Mouse (Mus musculus): ENCODE measurements around the gene Lamtor5. TPM values are rescaled to one million over a fixed set of nuclear protein-coding genes. Genes with fewer than 3 reads are reported as not detected.

The Lamtor5 gene
- polyA plus RNA-seq, 1 experiment from 2014 or later, result 190 TPM

GRCm38 (mm10) chr3:107330503-107331424 is 52.1 kb downstream of the Lamtor5 start:
- Histone ChIP-seq H3K4me2 (replicated peaks; ENCODE audit: low read depth, low read length) (peak overlapping the region; percentile 82), H3K9ac (ENCODE audit: low read depth, low read length) (peak overlapping the region; percentile 96; the same call in 1 of the 2 replicates), H3K9me3 (ENCODE audit: control insufficient read depth, low read length) (no peaks in the 10 kb centered on the region), H3K4me3 (ENCODE audit: low read length) (peak overlapping the region; percentile 93), H3K27ac (ENCODE audit: low read depth, low read length) (no peak overlapping the region), H3K36me3 (ENCODE audit: control insufficient read depth, insufficient read depth, low read length) (peaks cover 34% of the 10 kb centered on the region), H3K27me3 (ENCODE audit: control insufficient read depth, insufficient read depth, low read length) (no peaks in the 10 kb centered on the region), H3K4me1 (ENCODE audit: control insufficient read depth, insufficient read depth, low read length) (peaks cover 17% of the 10 kb centered on the region)
- 62% methylated on average over 28 of the region's 28 CpGs for WGBS
- no peak for ATAC-seq (ENCODE audit: low FRiP score, low TSS enrichment)

DNA sequence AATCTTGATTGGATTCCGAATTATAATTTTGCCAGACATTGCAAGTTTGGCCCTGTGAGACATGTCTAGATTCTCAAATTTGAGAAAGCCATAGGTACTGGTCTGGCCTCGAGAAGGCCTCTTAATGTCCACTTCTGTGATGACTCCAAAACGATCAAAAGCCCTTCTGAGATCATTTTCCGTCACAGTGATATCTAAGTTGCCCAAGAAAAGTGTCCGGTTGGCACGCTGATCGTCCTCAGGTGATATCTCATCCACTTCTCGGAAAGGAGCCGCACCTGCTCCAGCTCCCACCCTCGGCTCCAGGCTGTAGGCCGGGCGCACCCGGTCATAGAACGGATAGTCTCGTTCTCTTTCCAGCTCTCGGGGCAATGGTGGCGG is 53.1 kb downstream of the Lamtor5 start:
- Histone ChIP-seq H3K4me2 (replicated peaks; ENCODE audit: low read depth, low read length) (peak overlapping the region; percentile 82), H3K4me3 (ENCODE audit: low read length) (peak overlapping the region; percentile 93), H3K4me1 (ENCODE audit: control insufficient read depth, insufficient read depth, low read length) (peaks cover 17% of the 10 kb centered on the region), H3K27me3 (ENCODE audit: control insufficient read depth, insufficient read depth, low read length) (no peaks in the 10 kb centered on the region), H3K27ac (ENCODE audit: low read depth, low read length) (no peak overlapping the region; the same call in 1 of the 2 replicates), H3K9ac (ENCODE audit: low read depth, low read length) (peak overlapping the region; percentile 96), H3K36me3 (ENCODE audit: control insufficient read depth, insufficient read depth, low read length) (peaks cover 29% of the 10 kb centered on the region), H3K9me3 (ENCODE audit: control insufficient read depth, low read length) (no peaks in the 10 kb centered on the region)
- no peak for ATAC-seq (ENCODE audit: low FRiP score, low TSS enrichment)
- 19% methylated on average over 17 of the region's 17 CpGs for WGBS

DNA sequence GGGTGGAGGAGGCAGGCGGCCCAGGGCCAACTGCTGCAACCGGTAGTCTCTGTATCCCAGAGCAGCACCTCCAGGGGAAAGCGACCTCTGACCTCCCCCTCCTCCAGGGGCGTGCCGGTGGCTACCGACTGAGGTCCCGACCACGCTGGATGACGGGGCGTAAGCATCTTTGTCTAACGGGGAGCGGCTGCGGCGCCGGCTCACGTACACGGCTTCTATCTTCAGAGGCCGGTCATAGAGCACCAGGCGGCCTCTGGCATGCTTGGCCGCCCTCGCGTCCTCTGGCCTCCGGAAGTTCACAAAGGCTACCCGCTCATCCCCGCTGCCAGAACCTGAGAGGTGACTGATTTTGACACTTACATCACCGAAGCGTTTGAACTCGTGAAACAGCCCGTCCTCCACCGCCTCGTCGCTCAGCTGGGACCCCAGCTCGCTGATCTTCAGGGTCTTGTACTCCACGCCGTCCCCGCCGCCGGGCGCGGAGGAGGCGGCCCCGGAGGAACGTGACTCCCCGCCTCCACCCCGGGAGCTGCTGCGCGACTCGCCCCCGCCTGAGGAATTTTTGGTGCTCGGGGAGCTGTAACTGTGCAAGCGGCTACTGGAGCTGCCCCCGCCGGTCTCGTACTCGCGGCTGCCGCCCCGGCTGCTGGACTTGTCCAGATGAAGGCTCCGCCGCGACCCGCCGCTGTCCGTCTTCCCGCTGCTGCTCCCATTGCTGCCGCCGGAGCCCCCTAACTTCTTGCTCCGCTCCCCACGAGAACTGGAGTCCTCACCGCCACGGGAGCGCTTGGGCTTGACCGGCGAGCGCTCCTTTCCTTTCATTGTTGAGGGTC is 53.7 kb downstream of the Lamtor5 start:
- ATAC-seq (ENCODE audit: low FRiP score, low TSS enrichment), result peak; percentile 13; the same call in 1 of the 2 replicates

GRCm38 (mm10) chr3:107332960-107333380 is 54.3 kb downstream of the Lamtor5 start:
- Histone ChIP-seq H3K9ac (ENCODE audit: low read depth, low read length) (peak overlapping the region; percentile 96), H3K4me1 (ENCODE audit: control insufficient read depth, insufficient read depth, low read length) (peaks cover 17% of the 10 kb centered on the region), H3K4me2 (replicated peaks; ENCODE audit: low read depth, low read length) (peak overlapping the region; percentile 82; the same call in 1 of the 2 replicates), H3K4me3 (ENCODE audit: low read length) (peak overlapping the region; percentile 93), H3K9me3 (ENCODE audit: control insufficient read depth, low read length) (no peaks in the 10 kb centered on the region), H3K36me3 (ENCODE audit: control insufficient read depth, insufficient read depth, low read length) (peaks cover 26% of the 10 kb centered on the region), H3K27me3 (ENCODE audit: control insufficient read depth, insufficient read depth, low read length) (no peaks in the 10 kb centered on the region), H3K27ac (ENCODE audit: low read depth, low read length) (peak overlapping the region; percentile 95)
- peak; percentile 96 for ATAC-seq (ENCODE audit: low FRiP score, low TSS enrichment)
- WGBS, result under 1% methylated on average over 37 of the region's 37 CpGs

More for the DNA sequence above, 53.7 kb downstream of the Lamtor5 start:
- H3K9me3 ChIP-seq (ENCODE audit: control insufficient read depth, low read length), result no peaks in the 10 kb centered on the region
- 0% methylated on average over 73 of the region's 75 CpGs for WGBS
- peaks cover 27% of the 10 kb centered on the region for H3K36me3 ChIP-seq (ENCODE audit: control insufficient read depth, insufficient read depth, low read length)
- H3K4me2 ChIP-seq (replicated peaks; ENCODE audit: low read depth, low read length), result peak overlapping the region; percentile 82
- peak overlapping the region; percentile 93 for H3K4me3 ChIP-seq (ENCODE audit: low read length)
- no peaks in the 10 kb centered on the region for H3K27me3 ChIP-seq (ENCODE audit: control insufficient read depth, insufficient read depth, low read length)
- peak overlapping the region; percentile 95 for H3K27ac ChIP-seq (ENCODE audit: low read depth, low read length)
- H3K9ac ChIP-seq (ENCODE audit: low read depth, low read length), result peak overlapping the region; percentile 96
- peaks cover 17% of the 10 kb centered on the region for H3K4me1 ChIP-seq (ENCODE audit: control insufficient read depth, insufficient read depth, low read length)

Other genes with a start within 250 kb of the Lamtor5 start
- gene Kcna3, start 242.7 kb upstream of the Lamtor5 start, polyA plus RNA-seq (2014; fragmentation: Nextera tagmentation; extraction: Ambion mirVana), result 0.91 and 1.6 TPM in 2 replicates
- gene Kcna2, start 177.7 kb upstream of the Lamtor5 start, polyA plus RNA-seq (2014; fragmentation: Nextera tagmentation; extraction: Ambion mirVana), result 0.08 and 0.20 TPM in 2 replicates
- not detected in 2 replicates for gene Kcna10, start 95.8 kb upstream of the Lamtor5 start, polyA plus RNA-seq (2014; fragmentation: Nextera tagmentation; extraction: Ambion mirVana)
- gene Cym, start 57.1 kb upstream of the Lamtor5 start, polyA plus RNA-seq (2014; fragmentation: Nextera tagmentation; extraction: Ambion mirVana), result not detected in 2 replicates
- gene A630076J17Rik, start 48.2 kb upstream of the Lamtor5 start, polyA plus RNA-seq (2014; fragmentation: Nextera tagmentation; extraction: Ambion mirVana), result not detected in 2 replicates
- 0.09 TPM in 1 of 2 replicates, not detected in the other for gene Prok1, start 39.2 kb upstream of the Lamtor5 start, polyA plus RNA-seq (2014; fragmentation: Nextera tagmentation; extraction: Ambion mirVana)
- gene Slc16a4, start 12.4 kb downstream of the Lamtor5 start, polyA plus RNA-seq (2014; fragmentation: Nextera tagmentation; extraction: Ambion mirVana), result 4.4 and 5.1 TPM in 2 replicates
- gene Rbm15, start 54.8 kb downstream of the Lamtor5 start, polyA plus RNA-seq (2014; fragmentation: Nextera tagmentation; extraction: Ambion mirVana), result 20.9 and 21.0 TPM in 2 replicates
- gene Kcnc4, start 180.7 kb downstream of the Lamtor5 start, polyA plus RNA-seq (2014; fragmentation: Nextera tagmentation; extraction: Ambion mirVana), result 0.16 TPM in 1 of 2 replicates, not detected in the other
- 1.7 and 2.9 TPM in 2 replicates for gene Slc6a17, start 239.2 kb downstream of the Lamtor5 start, polyA plus RNA-seq (2014; fragmentation: Nextera tagmentation; extraction: Ambion mirVana)